Mouse (Mus musculus): ENCODE measurements around the gene Arhgap15. TPM values are rescaled to one million over a fixed set of nuclear protein-coding genes. Genes with fewer than 3 reads are reported as not detected.
"Not testable (repeated sequence)": the region's sequence is repeated elsewhere in the genome, so short reads cannot be mapped to it uniquely, and the experiment has no call there.

Arhgap15 gene
- total RNA-seq (2021), result 1 to 10 TPM; 8.7 to 9.7 TPM
- long read RNA-seq, experiment 1, partial matches to known transcripts, result 9 of 12 reads
- long read RNA-seq, experiment 1, other reads (novel, unspliced or antisense), result 3 of 12 reads
- long read RNA-seq, experiment 2, partial matches to known transcripts, result 16 of 20 reads
- long read RNA-seq, experiment 2, other reads (novel, unspliced or antisense), result 4 of 20 reads

DNA sequence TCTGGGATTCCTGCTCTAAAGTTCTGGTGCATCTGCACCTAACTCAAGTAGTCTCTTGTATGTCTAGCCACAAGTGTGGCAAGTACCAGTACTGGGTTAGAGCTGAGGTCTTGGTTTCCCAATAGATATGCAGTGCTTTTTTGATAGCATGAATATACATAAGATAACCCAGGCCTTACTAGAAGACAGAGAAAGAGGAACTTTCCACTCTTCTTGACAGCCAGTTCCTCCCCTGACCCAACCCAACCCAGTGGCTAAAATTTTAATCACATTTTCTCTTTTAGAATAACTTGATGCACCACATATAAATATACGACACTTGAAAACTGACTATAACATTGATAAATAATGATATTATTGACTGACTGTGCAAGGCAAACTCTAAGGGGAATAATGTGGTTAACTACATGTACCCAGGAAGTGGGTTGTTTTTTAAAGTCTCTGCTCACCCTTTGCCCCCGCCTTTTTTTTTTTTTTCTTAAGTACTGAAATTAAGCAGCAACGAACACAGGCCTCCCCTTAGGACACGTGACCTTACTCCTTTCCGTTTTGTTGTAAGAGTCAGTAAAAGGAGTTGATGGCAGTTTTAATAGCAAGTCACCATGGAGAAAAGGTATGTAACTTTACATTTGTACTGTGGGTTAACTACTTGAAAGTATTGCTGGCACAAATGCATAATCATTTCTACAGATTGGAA lies at the start of gene Arhgap15:
Gene Arhgap15, plus strand, starts transcription at position 538 of the 697 bp plus-strand sequence.
- DNase-seq (ENCODE audit: low spot score in 2 of 2), result no peak

- DNase-seq (ENCODE audit: low spot score in 2 of 2), result no peak
Measured at GRCm38 (mm10) chr2:43712611-43713138, 35.9 kb upstream of the Arhgap15 start.

GRCm38 (mm10) chr2:43722446-43723103 lies 26.0 kb upstream of the Arhgap15 start:
- peak; percentile 72 to 88 for DNase-seq (ENCODE audit: low spot score in 2 of 2)

GRCm38 (mm10) chr2:43723104-43723541 lies 25.5 kb upstream of the Arhgap15 start:
- DNase-seq (ENCODE audit: low spot score in 2 of 2), result peak in 1 of 2 experiments; percentile 22

DNA sequence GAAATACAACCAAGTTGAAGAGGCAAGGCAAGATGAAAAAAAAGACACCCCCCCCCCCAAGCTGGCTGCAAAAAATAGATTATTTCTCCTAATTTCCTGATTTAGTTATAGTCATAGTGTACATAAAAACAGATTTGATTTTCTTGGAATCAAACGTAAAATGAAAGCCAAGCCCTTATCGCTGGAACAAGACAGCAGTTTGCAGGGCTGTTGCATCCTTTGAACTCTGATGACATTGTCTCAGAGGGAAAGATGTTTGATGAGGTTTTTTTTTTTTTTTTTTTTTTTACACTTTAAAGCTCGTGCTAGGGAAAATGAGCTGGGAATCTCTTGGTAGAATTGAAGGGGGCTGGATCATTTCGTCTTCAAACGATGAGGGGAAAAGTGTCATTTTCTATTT lies 21.4 kb upstream of the Arhgap15 start:
- DNase-seq (ENCODE audit: low spot score in 2 of 2), result no peak

DNA sequence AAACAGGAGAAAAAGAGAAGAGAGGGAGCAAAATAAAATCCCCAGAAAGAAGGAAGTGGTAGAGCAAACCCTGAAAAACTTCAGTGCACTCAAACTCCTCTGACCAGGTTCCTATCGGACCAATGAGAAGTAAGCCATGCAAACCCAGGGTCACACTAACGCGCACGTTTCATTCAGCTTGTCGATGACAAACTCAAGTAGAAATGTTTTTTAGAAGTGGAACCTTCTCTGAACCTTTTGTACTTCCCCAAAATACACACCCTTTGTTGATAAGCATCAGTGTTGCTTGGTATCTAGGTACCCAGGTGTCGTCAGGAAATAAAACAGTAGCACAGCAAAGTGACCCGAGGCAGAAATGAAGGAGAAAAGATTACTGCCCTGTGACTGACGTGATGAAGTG lies 20.9 kb upstream of the Arhgap15 start:
- no peak for DNase-seq (ENCODE audit: low spot score in 2 of 2)

GRCm38 (mm10) chr2:43728831-43729230 lies 19.8 kb upstream of the Arhgap15 start:
- no peak for DNase-seq (ENCODE audit: low spot score in 2 of 2)

DNA sequence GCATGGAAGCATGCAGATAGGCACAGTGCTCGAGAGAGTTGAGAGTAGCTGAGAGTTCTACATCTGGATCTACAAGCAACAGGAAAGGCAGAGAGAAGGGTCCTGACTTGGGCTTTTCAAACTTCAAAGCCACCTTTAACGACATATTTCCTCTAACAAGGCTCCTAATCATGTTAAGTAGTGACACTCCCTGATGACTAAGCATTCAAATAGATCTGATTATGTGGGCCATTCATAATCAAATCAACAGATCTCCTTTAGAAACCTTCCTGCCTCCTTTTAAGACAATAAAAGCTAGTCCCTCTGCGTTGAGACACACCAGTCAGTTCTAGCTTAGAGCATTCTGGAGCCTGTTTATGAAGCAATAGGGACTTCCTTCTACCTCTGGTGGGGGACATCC lies 16.2 kb upstream of the Arhgap15 start:
- DNase-seq (ENCODE audit: low spot score in 2 of 2), result no peak

DNA sequence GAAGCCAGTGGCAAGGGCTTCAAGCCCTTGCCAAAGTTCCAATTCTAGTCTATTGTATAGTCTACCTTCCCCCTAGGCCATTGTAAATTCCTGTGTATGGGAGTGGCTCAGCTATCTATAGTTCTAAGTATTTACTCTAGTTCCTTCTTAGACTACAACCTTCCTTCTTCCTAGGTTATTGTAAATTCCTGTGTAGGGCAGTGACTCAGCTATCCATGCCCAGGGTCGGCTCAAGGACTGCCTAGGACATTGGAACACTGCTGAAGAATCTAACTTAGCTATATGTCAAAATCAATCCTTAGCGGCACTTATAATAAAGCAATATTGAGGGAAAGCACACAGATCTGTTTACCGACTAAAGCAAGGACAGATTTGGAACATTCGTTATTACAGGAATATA lies 13.6 kb upstream of the Arhgap15 start:
- DNase-seq (ENCODE audit: low spot score in 2 of 2), result not testable (repeated sequence)

DNA sequence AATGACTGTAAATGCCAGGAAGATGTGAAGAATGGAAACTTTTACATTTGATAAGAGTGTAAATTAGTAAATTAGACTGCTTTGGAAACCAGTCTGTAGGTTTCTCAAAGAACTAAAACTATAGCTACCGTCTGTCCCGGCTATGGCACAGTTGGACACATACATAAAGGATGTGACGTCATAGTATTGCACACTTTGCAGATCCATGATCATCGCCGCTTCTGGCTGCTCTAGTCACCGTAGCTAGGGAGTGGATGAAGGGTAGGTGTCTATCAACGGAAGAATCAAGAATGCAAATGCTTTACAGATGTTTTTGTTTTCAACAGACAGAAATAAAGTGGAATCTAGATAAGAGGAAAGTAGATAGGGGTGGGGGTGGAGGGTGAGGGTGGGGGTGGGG lies 11.1 kb upstream of the Arhgap15 start:
- no peak for DNase-seq (ENCODE audit: low spot score in 2 of 2)

GRCm38 (mm10) chr2:43738562-43739112 lies 10.0 kb upstream of the Arhgap15 start:
- no peak for DNase-seq (ENCODE audit: low spot score in 2 of 2)

DNA sequence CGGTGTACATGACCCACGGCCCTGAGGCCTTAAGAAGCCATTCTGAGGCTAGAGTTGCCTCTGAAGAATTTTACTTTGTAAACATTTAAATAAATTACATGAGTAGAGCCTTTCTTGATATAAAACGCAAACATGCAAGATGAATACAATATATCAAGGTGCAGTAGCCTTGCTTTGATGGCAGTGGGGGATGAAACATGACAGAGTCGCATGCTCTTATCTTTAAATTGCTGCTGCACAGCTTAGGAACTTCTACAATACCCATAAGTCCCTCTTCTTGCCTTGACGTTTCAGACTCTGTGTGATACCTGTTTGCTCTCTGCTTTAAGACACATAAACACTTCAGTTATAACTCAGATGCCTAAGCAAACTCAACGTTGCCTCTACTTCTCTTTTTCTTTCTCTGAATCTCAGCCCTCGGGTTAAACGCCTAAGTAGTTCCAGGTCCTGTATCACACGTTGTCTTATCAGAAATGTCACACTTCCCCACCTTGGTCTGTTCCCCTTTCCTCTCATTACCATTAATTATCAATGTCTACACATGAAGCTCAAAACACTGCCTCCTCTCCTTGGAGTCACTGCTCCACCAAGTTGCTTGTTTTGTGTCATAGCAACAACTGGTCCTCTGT lies 9.3 kb upstream of the Arhgap15 start:
- no peak for DNase-seq (ENCODE audit: low spot score in 2 of 2)

- DNase-seq (ENCODE audit: low spot score in 2 of 2), result no peak
Measured at GRCm38 (mm10) chr2:43749321-43749720, 697 bp downstream of the Arhgap15 start.

- no peak for DNase-seq (ENCODE audit: low spot score in 2 of 2)
Measured at GRCm38 (mm10) chr2:43755899-43756298, 7.3 kb downstream of the Arhgap15 start.

DNA sequence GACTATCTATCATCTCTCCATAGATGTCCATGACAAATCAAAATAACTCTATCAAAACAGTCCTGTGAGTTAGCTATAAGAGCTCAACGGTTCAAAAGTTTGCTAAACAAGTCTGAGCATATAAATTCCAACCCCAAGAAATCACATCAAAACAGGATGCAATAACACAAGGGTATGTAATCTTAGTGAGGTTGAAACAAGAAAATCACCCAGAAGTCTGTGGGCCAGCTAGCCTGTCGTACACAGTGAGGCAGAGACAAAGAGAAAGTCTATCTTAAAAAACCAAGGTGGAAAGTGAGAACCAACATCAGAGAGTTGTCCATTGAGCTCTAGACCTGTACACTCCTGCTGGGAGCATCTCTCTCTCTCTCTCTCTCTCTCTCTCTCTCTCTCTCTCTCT lies 8.0 kb downstream of the Arhgap15 start:
- no peak for DNase-seq (ENCODE audit: low spot score in 2 of 2)

DNA sequence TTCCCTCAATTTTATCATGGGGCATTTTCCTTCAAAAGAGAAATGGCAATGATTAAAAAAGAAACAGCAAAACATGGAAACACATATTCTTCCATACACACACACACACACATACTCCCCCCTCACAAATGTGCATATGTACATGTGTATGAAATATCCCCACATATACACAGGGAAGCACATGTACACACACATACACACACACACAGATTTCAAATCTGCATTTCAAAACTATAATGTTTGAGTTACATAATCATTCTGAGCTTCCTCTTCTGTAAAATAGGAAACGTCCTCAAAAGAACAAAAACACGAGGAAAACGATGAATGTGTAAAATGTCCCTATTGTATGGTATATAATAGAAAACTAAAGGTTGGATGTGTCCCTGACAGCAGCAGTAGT lies 13.1 kb downstream of the Arhgap15 start:
- no peak for DNase-seq (ENCODE audit: low spot score in 2 of 2)

DNA sequence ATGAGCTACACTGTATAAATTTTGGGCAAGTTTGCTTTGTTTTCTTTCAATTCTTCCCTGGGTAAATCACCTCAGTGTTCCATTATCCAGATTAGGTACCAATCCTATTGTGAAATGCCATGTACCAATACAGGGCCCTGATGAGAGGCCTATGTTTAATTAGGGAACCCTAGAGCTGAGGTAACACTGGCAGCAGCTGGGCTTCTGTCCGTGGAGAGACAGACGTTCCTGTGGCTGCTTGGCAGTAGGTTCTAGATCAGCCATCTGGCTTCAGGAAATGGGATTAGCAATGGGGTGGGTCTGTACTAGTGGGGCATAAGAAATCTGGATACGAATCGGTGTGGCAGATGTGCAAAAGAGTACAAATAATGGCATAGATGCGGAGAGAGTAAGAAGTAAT lies 14.7 kb downstream of the Arhgap15 start:
- peak; percentile 33 to 42 for DNase-seq (ENCODE audit: low spot score in 2 of 2)

DNA sequence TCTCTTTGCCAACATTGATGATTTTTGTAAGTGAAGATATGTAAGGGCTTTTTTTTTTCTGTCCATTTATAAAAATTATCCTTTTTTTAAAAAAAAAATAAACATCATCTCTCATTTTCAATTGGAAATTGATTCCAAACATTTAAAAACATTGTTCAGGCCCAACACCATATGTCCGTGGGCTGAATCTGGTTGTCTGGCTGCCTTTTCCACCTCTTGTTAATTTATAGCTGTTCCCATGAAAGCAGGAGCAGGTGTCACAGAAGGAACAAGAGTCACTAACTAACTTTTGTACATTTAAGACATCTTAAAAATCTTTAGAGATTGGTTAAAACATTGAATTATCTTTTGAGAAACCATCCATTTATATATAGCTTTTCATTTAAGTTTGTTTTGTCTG lies 15.8 kb downstream of the Arhgap15 start:
- DNase-seq (ENCODE audit: low spot score in 2 of 2), result no peak

DNA sequence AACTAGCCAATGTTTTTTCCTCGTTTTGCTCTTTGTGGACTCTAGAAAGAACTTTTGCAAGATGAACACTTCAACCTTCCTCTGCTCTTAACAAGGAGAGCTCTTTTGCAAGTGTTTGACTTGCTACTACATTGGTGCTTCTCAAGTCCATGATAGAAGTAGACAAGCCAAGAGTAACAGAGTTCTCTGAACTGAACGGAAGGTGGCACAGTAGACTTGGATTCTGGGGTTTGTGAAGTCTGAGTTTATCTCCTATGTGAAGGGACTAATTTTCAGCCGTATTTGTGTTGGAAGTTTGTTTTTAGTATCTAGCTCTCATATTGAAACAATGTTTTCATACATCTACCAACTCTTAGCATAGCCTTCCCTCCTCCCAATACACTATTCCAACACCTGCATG lies 17.6 kb downstream of the Arhgap15 start:
- no peak for DNase-seq (ENCODE audit: low spot score in 2 of 2)

DNA sequence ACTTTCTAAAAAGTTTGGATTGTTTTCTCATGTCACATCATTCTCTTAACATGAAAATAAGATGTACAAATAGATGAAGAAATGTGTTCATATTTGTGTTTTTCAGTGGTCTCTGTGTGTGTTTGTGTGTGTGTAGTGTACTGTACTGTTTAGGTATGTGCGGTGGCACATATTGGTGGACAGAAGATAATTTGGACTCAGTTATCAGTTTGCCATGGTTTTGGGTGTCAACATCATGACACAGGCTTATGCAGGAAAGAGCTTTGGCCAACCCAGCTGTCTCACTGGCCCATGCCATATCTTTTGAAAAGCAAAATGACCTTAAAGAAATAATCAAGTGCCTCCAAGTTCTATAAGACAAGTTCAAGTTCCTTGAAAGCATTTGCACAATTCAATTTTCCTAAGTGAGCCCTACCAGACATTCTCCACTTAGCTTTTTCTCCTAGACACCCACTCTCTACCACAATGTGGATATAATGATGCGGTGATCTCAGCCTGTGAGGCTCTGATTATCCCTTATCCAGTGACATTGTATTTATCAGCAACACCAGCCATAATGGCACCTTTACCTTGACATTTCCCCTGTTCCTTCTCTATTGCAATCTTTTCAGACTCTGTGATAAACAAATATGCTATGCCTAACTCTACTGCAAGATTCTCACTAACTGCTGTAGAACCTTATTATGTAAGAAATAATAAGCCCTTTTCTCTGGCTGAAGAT lies 21.4 kb downstream of the Arhgap15 start:
- no peak for DNase-seq (ENCODE audit: low spot score in 2 of 2)

DNA sequence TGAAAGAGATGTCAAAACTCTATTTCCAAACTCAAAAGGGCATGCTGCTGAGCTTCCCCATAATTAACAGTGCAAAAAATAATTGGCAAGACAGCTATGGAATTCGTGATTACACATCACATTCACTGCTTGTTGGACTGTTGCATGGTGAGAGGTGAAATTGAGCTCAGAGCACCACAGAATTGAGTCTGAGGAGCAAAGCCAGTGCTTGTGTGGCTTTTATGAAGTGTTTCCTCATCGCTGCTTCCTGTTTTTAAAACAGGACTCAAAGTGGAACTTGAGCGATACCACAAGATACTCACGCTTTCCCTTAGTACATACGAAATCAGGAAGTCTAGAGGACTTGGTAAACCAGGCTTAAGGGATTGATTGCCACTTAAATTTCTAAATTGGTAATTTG lies 24.0 kb downstream of the Arhgap15 start:
- DNase-seq (ENCODE audit: low spot score in 2 of 2), result no peak

All from layer of hippocampus, postnatal 14 days (tissue).